Mouse (Mus musculus) embryonic fibroblast, embryonic 13.5 days (primary cell): Measurements from ENCODE around the gene 1700017B05Rik.

Source experiments
- CTCF ChIP-seq: IDR thresholded peaks from 2 replicates; pipeline ENCODE4 v1.5.1; 2011; ENCODE audit warnings: mild to moderate bottlenecking, control low read depth, low read length, moderate library complexity, borderline replicate concordance; ENCODE audit not compliant: insufficient read depth
- POLR2A ChIP-seq: IDR thresholded peaks from 2 replicates; pipeline ENCODE4 v1.6.1; 2011; ENCODE audit warnings: low read depth, mild to moderate bottlenecking, control low read depth, low read length, moderate library complexity

DNA sequence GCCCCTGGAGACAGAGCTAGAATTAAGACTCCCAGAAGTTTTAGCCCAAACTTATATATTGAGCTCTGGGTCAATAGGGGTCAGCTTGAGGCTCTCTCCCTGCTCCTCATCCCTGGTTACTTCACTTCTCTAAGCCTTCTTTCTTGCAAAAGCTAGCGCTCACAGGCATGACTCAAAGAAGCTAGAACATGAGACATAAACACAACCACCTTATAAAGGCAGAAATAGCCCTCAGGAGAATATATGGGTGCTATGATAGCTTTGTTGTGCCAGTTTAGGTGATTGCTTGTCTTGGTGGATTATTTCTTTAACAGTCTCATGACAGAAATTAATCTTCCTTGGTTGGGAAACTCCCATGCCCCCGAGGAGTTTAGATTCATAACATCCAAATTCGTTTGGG lies 32.5 kb upstream of the 1700017B05Rik start:
- no peak for TF ChIP-seq CTCF
- TF ChIP-seq POLR2A = no peak
